Mouse (Mus musculus): Measurements from ENCODE around the gene Guca2b.

Gene Guca2b

GRCm38 (mm10) chr4:119658731-119659130 lies at the start of gene Guca2b:
Gene Guca2b, minus strand, starts transcription at chr4:119658954.
- no peak for DNase-seq (ENCODE audit: low read depth, low spot score)

GRCm38 (mm10) chr4:119707751-119708150 lies 49.0 kb upstream of the Guca2b start:
- DNase-seq (ENCODE audit: low read depth, low spot score): no peak

- DNase-seq (ENCODE audit: low read depth, low spot score): no peak
Observed at GRCm38 (mm10) chr4:119707326-119707725, 48.6 kb upstream of the Guca2b start.

- no peak for DNase-seq (ENCODE audit: low read depth, low spot score)
Observed at GRCm38 (mm10) chr4:119703965-119704364, 45.2 kb upstream of the Guca2b start.

GRCm38 (mm10) chr4:119701269-119701954 lies 42.7 kb upstream of the Guca2b start:
- no peak for DNase-seq (ENCODE audit: low read depth, low spot score)

- no peak for DNase-seq (ENCODE audit: low read depth, low spot score)
Observed at GRCm38 (mm10) chr4:119698339-119698738, 39.6 kb upstream of the Guca2b start.

GRCm38 (mm10) chr4:119685746-119686145 lies 27.0 kb upstream of the Guca2b start:
- DNase-seq (ENCODE audit: low read depth, low spot score): no peak

- no peak for DNase-seq (ENCODE audit: low read depth, low spot score)
Observed at GRCm38 (mm10) chr4:119682596-119682995, 23.8 kb upstream of the Guca2b start.

- no peak for DNase-seq (ENCODE audit: low read depth, low spot score)
Observed at GRCm38 (mm10) chr4:119672685-119673084, 13.9 kb upstream of the Guca2b start.

- no peak for DNase-seq (ENCODE audit: low read depth, low spot score)
Observed at GRCm38 (mm10) chr4:119671164-119671563, 12.4 kb upstream of the Guca2b start.

- DNase-seq (ENCODE audit: low read depth, low spot score): no peak
Observed at GRCm38 (mm10) chr4:119670736-119671135, 12.0 kb upstream of the Guca2b start.

- no peak for DNase-seq (ENCODE audit: low read depth, low spot score)
Observed at GRCm38 (mm10) chr4:119670210-119670555, 11.4 kb upstream of the Guca2b start.

- DNase-seq (ENCODE audit: low read depth, low spot score): no peak
Observed at GRCm38 (mm10) chr4:119669356-119670209, 10.8 kb upstream of the Guca2b start.

- no peak for DNase-seq (ENCODE audit: low read depth, low spot score)
Observed at GRCm38 (mm10) chr4:119668596-119668995, 9.8 kb upstream of the Guca2b start.

- no peak for DNase-seq (ENCODE audit: low read depth, low spot score)
Observed at GRCm38 (mm10) chr4:119668185-119668584, 9.4 kb upstream of the Guca2b start.

- peak; percentile 34 for DNase-seq (ENCODE audit: low read depth, low spot score)
Observed at GRCm38 (mm10) chr4:119667454-119667853, 8.7 kb upstream of the Guca2b start.

GRCm38 (mm10) chr4:119666116-119666515 lies 7.4 kb upstream of the Guca2b start:
- no peak for DNase-seq (ENCODE audit: low read depth, low spot score)

GRCm38 (mm10) chr4:119665166-119665565 lies 6.4 kb upstream of the Guca2b start:
- DNase-seq (ENCODE audit: low read depth, low spot score): no peak

- no peak for DNase-seq (ENCODE audit: low read depth, low spot score)
Observed at GRCm38 (mm10) chr4:119663409-119664095, 4.8 kb upstream of the Guca2b start.

GRCm38 (mm10) chr4:119662976-119663375 lies 4.2 kb upstream of the Guca2b start:
- DNase-seq (ENCODE audit: low read depth, low spot score): no peak

- DNase-seq (ENCODE audit: low read depth, low spot score): no peak
Observed at GRCm38 (mm10) chr4:119662151-119662550, 3.4 kb upstream of the Guca2b start.

GRCm38 (mm10) chr4:119660007-119660406 lies 1.3 kb upstream of the Guca2b start:
- DNase-seq (ENCODE audit: low read depth, low spot score): no peak

Data from retina, postnatal 7 days (tissue).